Mouse (Mus musculus): Measurements from ENCODE around the gene Gucy2g.
"Not testable (repeated sequence)": the region's sequence is repeated elsewhere in the genome, so short reads cannot be mapped to it uniquely, and the experiment has no call there.

Gene Gucy2g

GRCm38 (mm10) chr19:55207205-55207604 lies 33.8 kb downstream of the Gucy2g start:
- in situ Hi-C loops (cut with MboI, MseI) = no loop called here

- in situ Hi-C loops (cut with MboI, MseI) = no loop called here
Measured at GRCm38 (mm10) chr19:55206482-55207138, 34.4 kb downstream of the Gucy2g start.

- in situ Hi-C loops (cut with MboI, MseI) = loop anchor here (5.0 kb wide), 1 partner anchor 126 kb away; no protein-coding TSS in a partner anchor
Measured at GRCm38 (mm10) chr19:55198303-55198702, 42.7 kb downstream of the Gucy2g start.

- in situ Hi-C loops (cut with MboI, MseI) = loop anchor here (5.0 kb wide), 1 partner anchor 123 kb away; no protein-coding TSS in a partner anchor
Measured at GRCm38 (mm10) chr19:55195574-55195973, 45.5 kb downstream of the Gucy2g start.

DNA sequence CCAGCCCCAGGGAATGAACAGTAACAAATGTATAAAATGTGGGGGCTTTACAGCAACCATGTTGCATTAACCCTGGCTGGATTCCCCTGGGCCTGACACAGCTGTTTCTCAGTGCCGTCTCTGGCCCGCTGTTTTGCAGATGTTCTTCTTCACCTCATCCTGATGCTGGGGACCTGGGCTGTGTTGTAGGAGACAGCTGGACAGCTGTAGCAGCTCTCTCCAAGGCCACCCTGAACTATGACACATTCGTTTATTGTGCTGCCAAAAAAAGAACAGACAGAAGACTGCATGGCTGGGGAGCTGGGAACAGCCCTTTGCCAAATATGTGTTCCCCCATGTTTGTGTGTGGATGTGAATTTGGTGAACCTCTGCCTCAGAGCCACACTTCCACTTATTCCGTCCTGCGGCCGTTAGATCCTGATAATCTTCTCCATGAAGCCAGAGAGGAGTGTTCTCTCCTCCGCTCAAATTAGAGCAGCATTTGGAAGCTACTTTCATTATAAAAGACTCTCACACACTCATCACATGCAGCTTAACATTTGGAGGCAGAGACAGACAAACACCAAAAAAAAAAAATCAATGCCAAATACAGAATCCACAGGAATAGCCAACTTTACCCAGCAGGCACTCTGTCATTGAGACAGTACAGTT lies 46.4 kb downstream of the Gucy2g start:
- in situ Hi-C loops (cut with MboI, MseI) = loop anchor here (5.0 kb wide), 1 partner anchor 122 kb away; no protein-coding TSS in a partner anchor

DNA sequence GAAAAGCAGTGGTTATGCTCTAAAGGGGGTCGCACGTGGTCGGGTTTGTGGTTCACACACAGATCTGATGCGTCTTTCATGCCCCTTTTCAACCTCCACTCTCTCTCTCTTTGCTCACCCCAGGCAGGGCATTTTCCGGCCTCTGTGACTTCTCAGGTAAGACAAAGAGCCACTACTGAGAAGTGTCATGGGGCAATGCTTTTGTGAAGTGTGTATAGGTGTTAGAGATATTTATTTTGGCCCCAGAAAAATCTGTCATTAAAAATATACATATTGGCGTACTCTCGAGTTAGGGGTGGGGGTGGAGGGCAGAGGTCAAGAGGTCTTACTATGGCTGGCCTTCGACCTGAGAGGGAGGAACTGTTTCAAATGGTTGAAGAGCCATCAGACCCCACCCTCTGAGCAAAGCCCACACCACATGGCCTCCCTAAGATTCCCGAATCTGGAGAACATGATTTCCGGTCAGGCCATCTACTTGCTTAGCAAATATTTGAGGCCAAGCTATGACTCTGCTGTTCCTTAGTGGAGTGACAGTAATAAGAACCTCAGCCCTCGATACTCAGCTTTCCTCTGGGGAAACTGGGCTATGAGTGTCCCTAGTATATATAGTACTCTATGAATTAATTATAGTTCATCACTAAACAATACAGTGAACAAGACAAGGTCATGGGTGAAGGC lies 47.2 kb downstream of the Gucy2g start:
- in situ Hi-C loops (cut with MboI, MseI) = no loop called here

DNA sequence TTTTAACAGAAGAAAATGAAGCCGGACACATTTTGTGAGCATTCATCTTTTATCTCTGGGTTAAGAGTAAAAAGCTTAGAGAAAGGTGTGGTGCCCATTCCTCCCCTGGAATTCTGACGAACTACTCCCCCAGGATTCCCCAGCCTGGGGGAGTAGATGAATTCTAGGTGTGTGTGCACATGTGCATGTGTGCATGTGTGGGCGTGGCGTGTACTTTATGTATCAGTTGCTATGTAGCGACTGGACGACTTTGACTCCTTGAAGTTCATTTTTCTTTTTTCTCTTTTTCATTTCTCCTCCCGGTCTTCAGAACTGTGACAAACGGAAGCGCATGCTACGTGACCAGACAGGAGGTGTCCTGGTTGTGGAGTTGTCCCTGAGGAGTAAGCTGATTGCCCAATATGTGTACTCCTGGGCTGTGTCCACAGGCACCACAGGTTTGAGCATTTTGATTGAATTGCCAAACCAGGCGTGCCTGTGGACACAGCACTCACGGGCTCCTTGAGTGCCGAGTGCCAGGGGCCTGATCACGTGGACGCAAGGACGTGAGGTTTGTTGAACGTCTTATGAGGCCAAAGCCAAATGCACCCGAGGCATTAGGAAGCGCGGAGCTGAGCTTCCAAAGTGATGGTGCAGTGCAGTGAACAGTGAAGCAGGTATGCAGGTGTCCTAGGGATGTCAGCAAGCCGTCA lies 48.6 kb downstream of the Gucy2g start:
- in situ Hi-C loops (cut with MboI, MseI) = no loop called here

DNA sequence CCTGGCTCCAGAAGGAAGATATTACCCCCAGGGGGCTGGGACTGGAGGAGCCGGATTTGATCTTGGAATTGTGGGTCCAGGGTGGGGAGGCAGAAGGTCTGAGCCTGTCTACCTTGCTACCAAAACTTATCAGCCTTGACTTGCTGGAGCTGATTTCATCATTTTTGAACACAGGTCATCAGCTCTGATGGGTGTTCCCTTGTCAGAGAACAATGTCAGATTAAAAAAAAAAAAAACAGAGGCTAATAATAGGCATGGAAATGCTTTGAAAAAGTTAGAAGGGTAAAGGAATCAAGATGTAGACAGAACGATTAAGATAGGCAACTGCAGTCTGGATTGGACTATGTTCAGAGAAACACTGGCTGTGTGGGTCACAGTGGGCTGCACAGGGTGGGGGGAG lies 49.4 kb downstream of the Gucy2g start:
- in situ Hi-C loops (cut with MboI, MseI) = no loop called here

DNA sequence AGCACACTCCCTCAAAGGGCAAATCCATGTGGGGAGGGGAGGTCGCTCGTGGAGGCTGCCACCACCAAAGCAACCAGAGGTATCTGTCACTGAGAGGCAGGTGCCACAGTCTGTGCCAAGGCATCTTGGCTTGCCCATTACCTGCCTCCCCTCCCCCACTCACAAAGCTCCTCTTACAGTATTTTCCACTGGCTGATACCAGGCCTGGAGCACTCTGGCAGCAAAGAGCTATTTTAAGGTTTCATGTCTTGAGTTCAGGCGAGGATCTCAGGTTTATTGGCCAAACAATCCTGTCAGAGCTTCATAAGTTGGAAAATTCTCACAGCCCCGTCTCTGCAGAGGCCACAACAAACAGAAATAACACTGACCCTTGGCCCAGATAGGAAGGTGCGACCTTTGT lies 51.0 kb downstream of the Gucy2g start:
- in situ Hi-C loops (cut with MboI, MseI) = no loop called here

GRCm38 (mm10) chr19:55185651-55186050 lies 55.4 kb downstream of the Gucy2g start:
- in situ Hi-C loops (cut with MboI, MseI) = no loop called here

GRCm38 (mm10) chr19:55185074-55185473 lies 56.0 kb downstream of the Gucy2g start:
- in situ Hi-C loops (cut with MboI, MseI) = no loop called here

GRCm38 (mm10) chr19:55184442-55184841 lies 56.6 kb downstream of the Gucy2g start:
- in situ Hi-C loops (cut with MboI, MseI) = no loop called here

DNA sequence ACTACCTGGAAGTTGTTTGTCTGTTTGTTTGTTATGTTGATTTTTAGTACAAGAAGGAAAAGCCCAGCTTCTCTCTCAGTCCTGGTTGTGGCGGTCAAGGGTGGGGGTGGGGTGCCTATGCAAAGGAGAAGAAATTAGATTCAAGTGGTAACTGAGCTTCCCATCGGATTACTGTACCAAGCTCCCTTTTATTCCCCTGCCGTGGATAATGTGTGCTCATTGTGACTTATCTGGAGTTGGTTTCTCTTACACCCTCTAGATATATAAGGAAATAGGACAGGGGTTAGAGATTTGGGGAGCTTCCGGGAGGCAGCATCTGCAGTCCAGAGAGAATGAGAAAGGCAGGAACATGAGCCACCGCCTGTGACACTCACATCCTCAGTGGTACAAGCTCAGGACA lies 60.6 kb downstream of the Gucy2g start, which contains the start of gene Tectb:
Tectb (plus strand) TSS at position 301 of the 400 bp plus-strand sequence.
- in situ Hi-C loops (cut with MboI, MseI) = no loop called here

GRCm38 (mm10) chr19:55177143-55177542 lies 63.9 kb downstream of the Gucy2g start:
- in situ Hi-C loops (cut with MboI, MseI) = no loop called here

- in situ Hi-C loops (cut with MboI, MseI) = no loop called here
Measured at GRCm38 (mm10) chr19:55171585-55171984, 69.5 kb downstream of the Gucy2g start.

DNA sequence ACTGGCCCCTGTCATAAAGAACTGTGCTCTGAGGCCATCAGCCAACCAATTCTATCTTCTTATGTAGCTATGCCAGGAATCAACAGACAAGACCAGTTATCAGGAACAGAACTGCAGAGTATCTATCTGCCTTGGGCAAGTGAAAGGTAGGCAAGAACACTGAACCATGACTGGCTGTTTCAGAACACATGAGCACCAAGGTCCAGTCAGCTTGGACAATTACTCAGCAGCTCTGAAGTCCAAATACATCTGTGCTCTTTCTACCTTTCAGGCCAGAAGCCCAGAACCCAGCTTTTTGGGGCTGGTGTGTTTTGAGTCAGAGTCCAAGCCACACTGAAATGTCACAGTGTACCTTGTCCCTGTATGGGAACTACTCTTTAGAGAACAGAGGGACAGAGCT lies 70.6 kb downstream of the Gucy2g start:
- in situ Hi-C loops (cut with MboI, MseI) = no loop called here

GRCm38 (mm10) chr19:55169236-55169729 lies 71.8 kb downstream of the Gucy2g start:
- in situ Hi-C loops (cut with MboI, MseI) = not testable (repeated sequence)

DNA sequence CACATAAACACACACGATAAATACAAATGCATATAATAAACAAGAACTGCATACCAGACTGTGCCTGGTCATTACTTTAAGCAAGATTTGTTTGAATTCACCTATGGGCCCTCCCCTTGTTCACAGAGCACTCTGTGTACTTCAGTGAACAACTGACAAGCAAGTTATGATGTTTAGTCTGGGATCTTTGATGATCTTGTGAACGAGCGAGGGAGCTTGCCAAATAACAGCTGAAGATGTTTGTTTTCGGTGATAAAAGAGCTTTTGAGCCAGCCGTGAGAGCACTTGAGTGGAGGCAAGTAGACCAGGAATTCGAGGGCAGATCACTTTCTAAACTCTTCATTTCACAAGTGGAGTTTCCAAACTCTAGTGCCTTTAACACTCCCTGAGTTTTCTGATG lies 72.7 kb downstream of the Gucy2g start:
- in situ Hi-C loops (cut with MboI, MseI) = no loop called here

GRCm38 (mm10) chr19:55167741-55168140 lies 73.3 kb downstream of the Gucy2g start:
- in situ Hi-C loops (cut with MboI, MseI) = no loop called here

GRCm38 (mm10) chr19:55166741-55167140 lies 74.3 kb downstream of the Gucy2g start:
- in situ Hi-C loops (cut with MboI, MseI) = no loop called here

- in situ Hi-C loops (cut with MboI, MseI) = no loop called here
Measured at GRCm38 (mm10) chr19:55165954-55166353, 75.1 kb downstream of the Gucy2g start.

Measured in T-helper 2 cell (primary cell).